12 mouse cellular contexts compared by ENCODE assay signal in the genomic region with DNA sequence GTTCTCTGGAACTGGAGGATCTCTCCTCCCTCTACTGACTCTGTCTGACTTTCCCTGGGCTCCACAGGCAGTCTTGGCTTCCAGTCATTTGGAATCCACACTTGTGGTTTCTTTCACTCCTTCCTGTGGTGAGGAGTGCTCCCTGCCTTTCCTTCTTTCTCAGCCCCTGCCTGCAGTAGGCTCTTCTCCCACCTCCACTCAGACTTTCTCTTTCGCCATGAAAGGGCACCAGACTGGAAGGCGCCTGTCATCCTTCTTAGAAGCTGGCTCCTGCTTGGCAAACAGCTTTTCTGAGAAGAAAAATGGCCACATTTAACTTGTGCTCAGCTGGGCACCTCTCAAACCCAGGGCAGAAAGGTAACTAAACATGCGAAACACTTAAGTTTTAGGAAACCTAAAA.
A peak's percentile ranks its signal among the peaks of the same experiment; 100 is the strongest.
DNase-seq lines count a peak whose midpoint lies in the region; ATAC-seq lines count a peak whose summit lies in the region.
"Had no signal": no experiment of that assay in that cellular context is flagged by ENCODE, and none has a peak within 500 bp of the region (broad histone marks: within the 10 kb centered on the region; RNA-seq: fewer than 3 reads in every experiment).

No protein-coding gene starts in this region.

- H3K27me3 ChIP-seq in hindbrain, embryonic 10.5 days (ENCODE audit: insufficient read depth, poor library complexity, severe bottlenecking): no peaks in the 10 kb centered on the region
- H3K27me3 ChIP-seq in midbrain, embryonic 15.5 days (replicated peaks): no peaks in the 10 kb centered on the region
- H3K27me3 ChIP-seq: liver, embryonic 15.5 days had no signal

- peaks cover 13% of the 10 kb centered on the region for H3K36me3 ChIP-seq in hindbrain, embryonic 10.5 days
- H3K36me3 ChIP-seq in midbrain, embryonic 15.5 days (replicated peaks): no peaks in the 10 kb centered on the region
- H3K36me3 ChIP-seq: liver, embryonic 15.5 days had no signal

- WGBS in hindbrain, embryonic 10.5 days: 59% methylated on average over 3 of the region's 3 CpGs
- 52% methylated on average over 3 of the region's 3 CpGs for WGBS in midbrain, embryonic 15.5 days

- H3K9me3 ChIP-seq in hindbrain, embryonic 10.5 days: no peaks in the 10 kb centered on the region
- no peaks in the 10 kb centered on the region for H3K9me3 ChIP-seq in midbrain, embryonic 15.5 days
- H3K9me3 ChIP-seq: liver, embryonic 15.5 days had no signal

- no peak overlapping the region for H3K9ac ChIP-seq in midbrain, embryonic 15.5 days
- H3K9ac ChIP-seq: liver, embryonic 15.5 days had no signal

- H3K4me2 ChIP-seq in midbrain, embryonic 15.5 days: no peak overlapping the region
- H3K4me2 ChIP-seq: liver, embryonic 15.5 days had no signal

- no peak overlapping the region for H3K4me3 ChIP-seq in hindbrain, embryonic 10.5 days
- H3K4me3 ChIP-seq in midbrain, embryonic 15.5 days: no peak overlapping the region
- H3K4me3 ChIP-seq: liver, embryonic 15.5 days had no signal

- peaks cover 25% of the 10 kb centered on the region for H3K4me1 ChIP-seq in hindbrain, embryonic 10.5 days (replicated peaks)
- peaks cover 9% of the 10 kb centered on the region; the same call in 1 of the 2 replicates for H3K4me1 ChIP-seq in midbrain, embryonic 15.5 days
- H3K4me1 ChIP-seq: liver, embryonic 15.5 days had no signal

- DNase-seq in cerebellum, postnatal 36 days: no peak
- peak; percentile 15 for DNase-seq in cerebellum, adult 8-10 months
- DNase-seq in hindbrain, embryonic 10.5 days (ENCODE audit: low spot score): no peak
- DNase-seq in embryo, embryonic 9.5 days (ENCODE audit: extremely low spot score): no peak
- DNase-seq in B cell, adult 2 months: no peak
- DNase-seq: gastrocnemius, postnatal 10 days; heart, postnatal 36 days; kidney, postnatal 4 days had no signal

- peak overlapping the region; percentile 83 for H3K27ac ChIP-seq in hindbrain, embryonic 10.5 days
- H3K27ac ChIP-seq in midbrain, embryonic 15.5 days: peak overlapping the region; percentile 73
- H3K27ac ChIP-seq: liver, embryonic 15.5 days had no signal

- 0 out of 2 replicates have a peak, but pooled peaks have one; percentile 7 for ATAC-seq in cerebellum, adult (ENCODE audit: insufficient number of reproducible peaks, low FRiP score, low TSS enrichment)
- 0 out of 2 replicates have a peak, but pooled peaks have one; percentile 19 for ATAC-seq in midbrain, embryonic 15.5 days (replicated peaks)
- no peak for ATAC-seq in megakaryocyte progenitor cell, adult 5-6 weeks (replicated peaks; ENCODE audit: poor library complexity)
